Mouse (Mus musculus) layer of hippocampus, postnatal 36 days (tissue): ENCODE measurements at regions not wholly inside any gene's neighbourhood (a gene's known extent, or its start where the extent isn't known, plus 50 kb on each side); places are given as distances from the start of the nearest gene placed in this dataset.

Experiments
- DNase-seq, 2 experiments: peaks; one replicate each; pipeline ENCODE4 v3.0.0; 2022

DNA sequence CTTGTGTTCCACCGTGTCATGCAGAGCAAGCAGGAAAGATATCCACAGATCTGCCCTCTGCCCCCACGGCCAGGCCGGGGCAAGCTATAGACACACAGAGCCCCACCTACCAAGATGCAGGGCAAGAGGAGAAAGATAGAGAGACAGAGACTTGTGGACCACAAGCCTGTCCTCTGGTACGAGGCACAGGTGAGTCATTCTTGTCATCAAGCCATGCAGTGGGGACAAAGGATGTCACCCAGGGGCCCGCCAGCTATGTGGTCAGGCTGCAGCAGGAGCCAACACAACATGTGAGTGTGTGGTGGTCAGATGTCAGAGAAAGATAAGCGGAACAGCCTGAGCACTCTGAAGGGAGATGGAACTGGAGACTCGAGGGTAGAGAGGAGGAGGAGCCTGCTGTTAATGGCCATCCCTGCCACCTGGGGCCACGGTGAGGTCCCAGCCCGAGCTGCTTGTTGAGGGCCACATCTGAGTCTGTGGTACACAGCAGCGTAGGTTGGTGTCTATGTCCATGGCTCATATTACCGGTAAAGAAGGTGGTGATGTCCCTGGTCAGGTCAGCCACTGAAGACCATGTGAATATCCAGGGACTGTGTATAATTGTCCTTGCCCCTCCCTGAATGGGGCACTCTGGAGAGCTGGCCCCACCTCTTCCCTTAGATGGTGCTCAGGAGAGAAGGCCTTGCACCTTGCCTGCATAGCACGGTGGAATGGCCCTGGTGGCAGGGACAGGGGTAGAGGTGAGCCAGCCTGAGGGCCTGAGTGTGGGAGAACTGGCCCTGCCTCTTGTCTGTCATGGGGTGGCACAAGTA lies 226.2 kb upstream of the Krr1 start:
- DNase-seq, result no peak

GRCm38 (mm10) chr10:111746879-111747477 lies 225.5 kb upstream of the Krr1 start:
- DNase-seq, result no peak

DNA sequence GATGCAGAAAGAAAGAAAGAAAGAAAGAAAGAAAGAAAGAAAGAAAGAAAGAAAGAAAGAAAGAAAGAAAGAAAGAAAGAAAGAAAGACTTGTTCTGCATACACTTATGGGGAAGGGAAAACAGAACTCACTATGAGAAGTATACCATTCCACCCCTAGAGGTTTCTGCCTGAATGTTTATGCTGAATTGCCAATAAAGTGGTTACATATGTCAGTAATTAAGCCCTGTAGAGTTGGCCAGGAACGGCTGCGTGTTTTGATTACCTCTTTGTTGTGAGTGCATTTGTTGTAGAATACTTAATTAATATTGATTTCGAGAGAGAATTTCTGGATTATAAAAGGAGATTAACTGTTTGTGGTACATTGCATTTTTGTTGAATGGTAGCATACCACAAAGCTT lies 224.0 kb upstream of the Krr1 start:
- no peak for DNase-seq

- no peak for DNase-seq
Measured at GRCm38 (mm10) chr10:111753646-111754045, 218.8 kb upstream of the Krr1 start.

DNA sequence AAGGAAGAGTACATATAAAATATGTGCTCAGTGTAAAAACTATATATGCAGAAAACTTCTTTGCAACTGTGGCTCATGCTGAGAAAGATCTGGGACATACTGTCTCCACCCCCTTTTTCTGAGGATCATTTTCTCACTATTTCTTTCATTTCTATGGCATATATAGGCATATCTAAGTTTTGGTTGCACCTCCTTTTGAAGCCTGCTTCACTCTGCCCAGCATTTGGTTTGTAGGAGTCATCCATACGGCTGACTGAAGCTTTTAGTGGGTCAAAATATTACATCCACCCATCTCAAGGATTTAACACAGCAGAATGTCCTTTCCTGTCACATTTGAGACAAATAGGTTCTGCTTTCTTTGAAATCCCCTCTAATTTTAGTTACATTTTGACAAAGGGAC lies 216.5 kb upstream of the Krr1 start:
- no peak for DNase-seq

- DNase-seq, result no peak
Measured at GRCm38 (mm10) chr10:111756528-111756927, 215.9 kb upstream of the Krr1 start.

DNA sequence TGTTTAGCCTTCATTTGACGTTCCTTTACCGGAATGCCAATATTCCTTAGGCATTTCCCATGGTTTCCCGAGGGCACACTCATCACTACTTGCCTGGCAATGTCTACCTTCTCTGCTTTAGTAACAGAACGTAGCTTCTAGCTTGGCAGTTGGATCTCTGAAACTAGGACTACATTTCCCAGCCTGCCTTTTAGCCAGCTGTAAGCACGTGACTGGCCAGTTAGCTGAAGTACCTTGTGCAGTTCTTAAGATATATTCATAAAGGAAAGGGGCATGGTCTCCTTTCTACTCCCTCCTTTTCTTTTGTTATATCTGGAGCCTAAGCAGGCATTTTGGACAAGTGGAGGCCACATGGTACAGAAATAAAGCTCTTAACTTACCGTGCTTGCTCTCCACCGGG lies 214.8 kb upstream of the Krr1 start:
- no peak for DNase-seq

GRCm38 (mm10) chr10:111759505-111759904 lies 213.0 kb upstream of the Krr1 start:
- no peak for DNase-seq

GRCm38 (mm10) chr10:111762751-111763528 lies 209.5 kb upstream of the Krr1 start:
- DNase-seq, result no peak

DNA sequence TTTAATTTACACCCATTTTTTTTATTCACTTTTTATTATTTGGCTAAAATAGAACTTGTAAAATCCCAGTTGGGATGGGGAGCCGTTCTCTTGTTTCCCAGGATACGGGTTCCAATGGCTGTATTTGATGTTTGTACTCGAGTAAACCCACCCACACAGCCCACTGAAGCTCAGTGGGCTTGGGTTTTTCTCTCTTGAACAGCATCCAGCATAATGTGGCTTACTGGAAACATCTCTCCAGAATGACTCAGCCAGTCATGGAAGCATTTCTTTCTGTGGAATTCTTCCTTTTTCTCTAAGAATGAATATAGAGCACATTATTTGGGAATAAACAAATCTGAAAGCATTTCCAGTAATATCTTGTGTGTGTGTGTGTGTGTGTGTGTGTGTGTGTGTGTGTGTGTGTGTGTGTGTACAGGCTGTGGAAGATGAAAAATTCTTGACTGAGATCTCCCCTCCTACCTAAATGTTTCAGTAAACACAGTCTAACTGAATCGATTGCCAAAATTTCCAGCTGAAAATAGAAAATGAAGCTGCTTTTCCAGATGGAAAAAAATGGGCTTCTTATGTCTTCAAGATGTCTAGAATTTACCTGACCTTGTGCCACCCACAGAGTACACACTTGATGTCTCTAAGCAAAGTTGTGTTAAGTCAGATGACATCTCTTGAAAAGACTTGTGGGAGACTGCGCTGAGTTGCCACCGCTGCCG lies 205.3 kb upstream of the Krr1 start:
- no peak for DNase-seq

DNA sequence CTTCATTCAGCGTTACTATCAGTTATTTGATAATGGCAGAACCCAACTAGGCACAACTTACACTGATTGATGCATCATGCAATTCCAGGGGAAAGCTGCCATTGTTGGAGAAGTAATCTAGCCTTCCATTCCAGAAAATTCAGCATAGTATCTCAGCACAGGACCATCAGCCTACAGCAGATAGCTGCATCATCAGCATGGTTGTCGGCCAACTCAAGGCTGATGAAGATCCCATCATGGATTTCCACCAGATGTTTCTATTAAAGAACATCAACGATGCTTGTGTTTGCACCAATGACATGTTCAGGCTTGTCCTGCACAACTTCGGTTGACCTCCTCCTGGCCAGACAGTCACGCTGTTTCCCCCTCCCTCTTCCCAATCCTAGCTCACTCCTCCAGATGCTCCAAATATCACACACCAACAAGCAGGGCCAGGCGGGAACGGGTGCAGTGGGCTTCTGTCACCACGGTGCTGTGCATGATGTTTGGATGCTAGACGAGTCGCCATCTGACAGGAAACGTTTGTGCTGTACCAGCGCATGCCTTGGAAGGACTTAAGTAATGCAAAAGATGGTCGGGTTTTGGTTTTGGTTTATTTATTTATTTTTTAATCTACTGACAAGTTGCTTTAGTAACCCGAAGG lies 204.5 kb upstream of the Krr1 start:
- no peak for DNase-seq

- no peak for DNase-seq
Measured at GRCm38 (mm10) chr10:111769486-111770002, 202.9 kb upstream of the Krr1 start.

DNA sequence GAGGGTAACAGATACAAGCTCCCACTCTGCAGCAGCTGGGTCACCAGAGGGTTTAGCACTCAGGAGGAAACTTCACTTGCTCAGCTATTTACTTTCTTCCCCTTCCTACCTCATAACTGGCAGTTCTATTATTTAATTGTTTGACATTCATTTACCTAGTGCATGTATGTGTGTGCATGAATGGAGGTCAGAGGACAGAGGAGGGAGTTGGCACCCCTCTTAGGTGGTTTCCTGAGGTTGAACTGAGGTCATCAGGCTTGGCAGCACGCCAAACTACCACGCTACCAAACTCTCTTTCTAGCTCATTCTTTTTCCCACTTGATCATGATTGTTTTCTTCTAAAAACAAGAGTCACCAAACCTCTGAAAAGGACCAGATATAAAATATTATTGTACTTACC lies 202.4 kb upstream of the Krr1 start:
- DNase-seq, result no peak

GRCm38 (mm10) chr10:111771010-111771409 lies 201.5 kb upstream of the Krr1 start:
- no peak for DNase-seq

DNA sequence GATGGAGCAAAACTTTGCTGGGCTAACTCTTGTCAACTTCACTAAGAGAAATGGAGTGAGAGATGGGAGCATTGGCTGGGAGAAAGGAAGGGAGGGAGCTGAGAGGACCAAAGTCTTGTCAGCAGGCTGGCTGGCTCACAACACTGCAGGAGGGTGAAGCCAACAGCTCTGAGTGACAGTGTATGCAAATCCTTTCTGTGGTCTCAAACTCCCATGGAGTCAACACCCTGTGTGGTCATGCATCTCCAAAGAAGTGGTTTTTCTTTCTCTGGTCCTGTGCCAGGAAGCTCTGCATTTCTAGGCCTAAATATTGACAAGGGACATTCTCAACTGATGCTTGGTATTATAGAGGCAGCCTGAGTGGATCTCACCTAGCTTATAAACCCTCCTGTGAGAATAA lies 194.9 kb upstream of the Krr1 start:
- DNase-seq, result no peak

DNA sequence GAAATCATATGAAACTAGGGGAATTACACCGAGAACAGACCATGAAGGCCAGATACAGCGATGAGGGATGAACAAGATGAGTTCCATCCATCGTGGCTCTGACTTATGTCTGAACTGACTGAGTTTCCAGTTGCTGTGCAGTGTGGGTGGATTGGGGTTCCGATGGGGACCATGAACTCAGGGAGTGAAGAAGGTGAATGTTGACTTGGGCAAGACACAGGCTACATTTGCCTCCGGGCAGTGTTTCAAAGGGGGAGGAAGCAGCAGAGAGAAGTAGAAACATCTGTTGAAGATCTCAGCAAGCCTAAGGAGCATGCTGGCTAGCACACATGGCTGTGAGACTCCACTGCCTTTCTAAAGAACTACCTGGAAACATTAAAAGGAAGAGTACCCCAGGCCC lies 194.4 kb upstream of the Krr1 start:
- no peak for DNase-seq

GRCm38 (mm10) chr10:111779956-111780355 lies 192.5 kb upstream of the Krr1 start:
- DNase-seq, result no peak

DNA sequence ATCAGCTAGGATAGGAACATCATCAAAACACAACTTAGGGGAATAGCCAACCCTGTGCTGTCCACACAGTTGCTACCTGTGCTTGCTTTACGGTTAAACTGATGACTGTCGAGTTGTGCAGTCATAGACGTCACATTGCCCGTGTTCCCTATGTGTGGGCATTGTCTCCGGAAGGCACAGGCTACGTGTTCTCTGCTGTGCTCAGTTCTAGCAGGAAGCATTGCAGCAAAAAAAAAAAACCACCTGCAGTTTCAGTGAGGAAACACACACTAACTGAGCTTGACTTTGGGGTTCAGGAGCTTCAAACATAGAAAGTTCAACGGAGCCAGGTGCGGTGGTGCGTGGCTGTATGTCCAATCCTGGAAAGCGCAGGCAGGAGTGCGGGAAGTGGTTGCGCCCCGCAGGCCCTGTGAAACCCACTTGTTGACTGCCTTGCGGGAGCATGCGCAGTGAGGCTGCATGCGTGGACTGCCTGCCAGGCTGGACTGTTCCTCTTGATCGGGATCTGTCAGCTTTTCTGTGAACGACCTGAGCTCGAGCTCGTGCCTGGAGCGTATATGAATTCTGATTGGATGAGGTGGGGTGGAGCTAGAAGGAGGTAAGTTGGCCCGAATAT lies 190.2 kb upstream of the Krr1 start:
- no peak for DNase-seq

DNA sequence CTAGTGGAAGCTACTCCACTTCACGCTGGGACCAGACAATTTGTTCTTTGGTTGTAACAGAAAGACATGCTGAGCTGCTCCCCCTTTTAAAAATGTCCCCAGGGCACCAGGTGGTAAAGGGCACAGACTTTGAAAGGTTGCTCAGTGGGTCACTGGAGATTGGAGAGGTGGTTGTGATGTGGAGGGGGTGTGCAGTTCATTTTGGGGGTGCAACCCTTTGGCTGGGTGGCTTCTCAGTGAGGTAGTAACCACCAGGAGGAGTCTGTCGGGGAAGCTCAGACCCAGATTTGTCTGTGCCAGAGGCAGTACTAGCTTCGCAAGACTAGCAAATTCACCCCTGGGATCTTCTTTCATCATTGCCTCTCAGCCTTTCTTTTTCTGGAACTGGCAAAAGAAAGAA lies 189.0 kb upstream of the Krr1 start:
- no peak for DNase-seq

DNA sequence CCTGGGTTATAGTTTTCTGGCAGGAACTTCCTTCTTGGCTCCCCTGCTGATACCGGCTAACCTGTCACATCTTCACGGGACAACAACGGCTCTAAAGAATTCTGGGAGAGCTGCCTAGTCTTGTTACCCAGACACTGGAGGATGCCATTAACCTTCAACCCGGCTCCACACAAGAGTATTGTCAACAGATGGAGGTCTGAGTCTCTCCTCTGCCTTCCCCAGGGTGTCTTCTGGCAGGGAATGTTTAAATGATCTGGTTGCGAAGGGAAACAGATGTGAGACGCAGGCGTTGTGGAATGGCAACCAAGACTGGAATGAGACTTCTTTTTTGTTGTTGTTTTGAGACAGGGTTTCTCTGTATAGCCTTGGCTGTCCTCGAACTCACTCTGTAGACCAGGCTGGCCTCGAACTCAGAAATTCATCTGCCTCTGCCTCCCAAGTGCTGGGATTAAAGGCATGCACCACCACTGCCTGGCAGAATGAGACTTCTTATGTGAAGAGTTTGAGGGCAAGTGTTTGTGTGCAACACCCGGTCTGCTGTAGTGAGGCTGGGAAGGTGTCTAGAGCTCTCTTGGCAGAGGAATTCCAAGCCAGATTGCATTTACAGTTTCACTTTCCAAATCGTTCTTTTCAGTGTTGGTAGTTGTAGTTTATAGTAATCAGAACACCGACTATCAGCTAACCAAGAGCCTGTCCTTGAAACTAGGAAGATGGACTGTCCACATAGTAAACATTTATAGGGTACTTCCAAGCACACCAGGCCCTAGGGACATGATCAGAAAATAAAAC lies 188.2 kb upstream of the Krr1 start:
- no peak for DNase-seq

GRCm38 (mm10) chr10:111787175-111787574 lies 185.3 kb upstream of the Krr1 start:
- no peak for DNase-seq
